Mouse (Mus musculus) kidney, postnatal 10 days (tissue): ENCODE data around the gene Igf2r.
A peak's percentile ranks its signal among the peaks of the same experiment; 100 is the strongest.

ENCODE experiments used
- DNase-seq: peaks from one replicate; pipeline ENCODE4 v3.0.0; 2021; ENCODE audit warnings: mixed read lengths

Igf2r gene

DNA sequence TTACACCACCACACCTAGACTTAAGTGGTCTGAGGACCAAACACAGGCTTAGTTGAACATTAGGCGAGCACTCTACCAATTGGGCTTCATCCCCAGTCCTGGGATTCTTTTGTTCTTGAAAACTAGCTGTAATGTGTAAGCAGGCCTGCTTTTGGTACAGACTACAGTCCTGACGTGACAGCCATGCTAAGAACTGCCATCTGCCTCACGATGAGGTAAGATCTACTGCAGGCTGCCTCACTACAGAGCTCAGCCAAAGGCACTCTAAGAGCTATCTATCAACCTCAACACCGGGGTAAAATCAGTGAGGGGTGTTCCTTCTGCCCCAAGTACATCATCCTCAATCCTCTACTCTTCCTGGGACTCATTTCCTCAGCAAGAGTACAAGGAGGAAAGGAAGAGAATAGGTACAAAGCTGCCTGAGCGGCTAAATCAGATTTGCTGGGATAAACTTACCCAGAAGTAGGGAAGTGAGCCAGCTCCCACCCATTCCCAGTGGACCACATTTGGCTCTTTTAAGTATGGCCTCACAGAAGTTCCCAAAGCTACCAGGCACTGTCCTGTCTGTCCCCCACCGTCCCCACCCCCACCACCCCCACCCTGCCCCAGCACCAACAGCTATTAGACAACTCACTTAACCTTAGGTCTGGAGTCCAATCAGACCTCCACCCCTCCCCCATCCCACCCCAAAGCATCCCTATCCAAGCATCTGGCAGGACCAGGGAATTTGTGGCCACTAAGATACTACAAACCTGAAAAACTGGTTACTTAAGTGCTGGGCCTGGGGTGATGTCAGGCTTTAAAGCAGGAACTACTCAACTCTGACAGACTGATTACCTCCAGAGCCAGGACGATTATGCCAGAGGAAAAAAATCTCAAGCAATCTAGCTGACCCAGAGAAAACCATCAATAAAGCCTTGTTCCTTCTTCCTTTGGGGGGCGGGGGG, 19.8 kb downstream of the Igf2r start:
- DNase-seq = peak; percentile 37

DNA sequence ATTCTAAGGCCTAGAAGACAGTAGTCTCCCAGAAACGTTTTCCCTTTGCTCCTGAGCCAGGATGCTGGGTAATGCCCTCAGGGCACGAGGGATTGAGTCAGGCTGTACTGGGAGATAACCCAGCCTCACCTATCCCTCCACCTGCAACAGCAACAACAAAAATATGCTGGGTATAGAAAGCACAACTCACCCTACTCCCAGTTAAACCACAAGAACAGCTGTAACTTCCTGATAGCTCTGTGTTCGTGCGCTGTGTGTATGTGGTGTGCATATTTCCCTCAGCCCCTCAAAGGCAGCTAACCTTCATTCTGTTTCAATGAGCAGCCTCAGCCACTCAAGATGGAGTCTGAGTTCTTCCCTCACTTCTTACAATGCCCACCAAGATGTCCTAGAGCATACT, 23.7 kb downstream of the Igf2r start:
- DNase-seq = no peak

DNA sequence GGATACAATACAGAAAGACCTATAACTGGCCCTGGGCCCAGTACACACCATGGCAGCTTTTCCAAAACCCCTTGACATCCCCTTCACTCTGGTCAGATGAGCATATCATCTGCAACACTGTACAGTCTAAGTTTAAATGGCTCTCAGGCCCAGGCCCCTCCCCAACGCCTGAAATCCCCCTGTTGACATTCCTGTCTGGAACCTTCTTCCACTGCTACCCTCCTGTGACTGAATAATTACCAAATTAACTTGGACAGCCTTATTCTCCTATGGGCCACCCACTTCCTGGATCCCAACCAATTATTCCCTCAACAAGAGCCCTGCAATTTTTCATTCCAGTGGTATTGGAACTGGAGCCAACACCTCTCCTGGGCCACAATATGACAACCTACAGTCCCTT, 25.4 kb downstream of the Igf2r start:
- DNase-seq = no peak

DNA sequence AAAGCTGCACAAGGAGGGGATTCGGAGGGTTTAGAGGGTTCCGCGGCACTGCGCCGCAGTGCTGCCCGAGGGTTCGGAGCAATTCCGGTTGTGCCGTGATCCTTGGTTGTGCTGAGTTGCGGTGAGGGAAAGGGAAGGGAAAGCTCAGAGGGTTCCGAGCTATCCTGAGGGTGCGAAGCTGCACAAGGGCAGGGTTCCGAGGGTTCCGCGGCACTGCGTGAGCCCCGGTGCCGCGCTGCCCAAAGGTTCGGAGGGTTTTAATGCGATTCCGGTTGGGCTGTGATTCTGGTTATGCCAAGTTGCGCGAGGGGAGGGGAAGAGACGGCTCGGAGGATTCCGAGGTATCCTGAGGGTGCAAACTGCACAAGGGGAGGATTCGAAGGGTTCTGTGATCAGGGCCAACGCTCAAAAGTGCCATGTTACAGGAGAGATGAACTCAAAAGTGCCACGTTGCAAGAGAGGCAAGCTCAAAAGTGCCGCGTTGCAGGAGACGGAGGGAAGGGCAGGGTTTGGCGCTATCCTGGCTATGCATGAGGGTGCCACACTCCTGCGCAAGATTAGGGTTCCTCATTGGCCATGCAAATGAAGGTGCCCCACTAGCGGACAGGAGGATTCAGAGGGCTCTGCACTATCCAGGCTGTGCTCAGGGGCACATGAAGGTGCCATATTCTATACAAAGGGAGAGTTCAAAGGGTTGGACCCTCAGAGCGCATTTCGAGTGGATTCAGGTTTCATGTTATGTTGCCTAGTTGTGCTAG, 27.1 kb downstream of the Igf2r start:
- DNase-seq = peak; percentile 32

DNA sequence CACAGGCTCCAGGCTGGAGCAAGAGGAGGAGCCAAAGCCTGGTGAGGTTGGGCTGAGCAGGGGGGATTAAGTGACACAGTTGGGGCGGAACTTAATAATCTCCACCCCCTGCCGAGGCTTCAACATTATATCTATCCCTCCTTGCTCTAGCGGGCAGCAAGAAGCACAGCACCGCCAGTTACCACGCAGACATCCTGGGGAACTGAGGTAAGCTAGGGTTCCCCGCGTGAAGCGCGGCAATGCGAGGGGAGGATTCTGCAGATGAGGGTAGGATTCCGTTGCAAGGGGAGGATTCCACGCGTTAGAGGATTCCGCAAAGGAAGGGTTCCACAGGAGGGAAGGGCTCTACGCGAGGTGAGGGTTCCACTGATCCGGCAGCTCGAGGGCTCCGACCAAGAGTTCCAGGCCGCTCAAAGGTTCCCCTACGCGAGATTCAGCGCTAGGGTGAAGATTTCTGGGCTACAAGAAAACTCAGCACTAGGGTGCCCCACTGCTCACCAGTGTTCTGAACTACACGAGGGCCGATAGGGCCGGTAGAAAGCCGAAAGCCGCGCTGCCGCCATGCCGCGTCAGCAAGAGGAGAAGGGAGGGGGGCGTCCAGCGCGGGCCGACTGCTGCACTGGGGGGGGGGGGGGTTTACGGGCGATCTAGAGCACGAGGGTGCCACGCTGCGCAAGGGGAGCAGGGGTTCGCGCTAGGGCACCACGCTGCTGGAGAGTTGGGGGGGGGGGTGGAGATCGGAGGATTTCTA, 28.1 kb downstream of the Igf2r start:
- peak; percentile 82 for DNase-seq

DNA sequence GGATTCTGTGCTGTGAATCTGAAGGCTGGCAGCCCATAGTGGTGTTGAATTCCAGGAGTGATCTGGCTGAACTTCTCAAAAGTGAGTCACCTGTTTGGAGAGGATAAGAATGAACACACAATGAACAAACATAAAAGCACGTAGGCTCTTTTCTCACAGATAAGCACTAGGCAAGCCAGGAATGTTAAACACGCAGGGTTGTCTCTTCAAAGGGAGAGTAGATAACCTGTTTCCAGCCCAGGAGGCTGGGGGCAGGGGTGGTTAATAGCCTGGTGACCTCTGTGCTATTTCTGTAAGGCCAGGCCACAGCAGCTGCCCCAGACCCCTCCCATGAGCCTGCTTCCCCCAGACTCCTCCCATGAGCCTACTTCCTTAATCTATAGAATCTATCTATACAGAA, 29.1 kb downstream of the Igf2r start:
- DNase-seq = no peak

DNA sequence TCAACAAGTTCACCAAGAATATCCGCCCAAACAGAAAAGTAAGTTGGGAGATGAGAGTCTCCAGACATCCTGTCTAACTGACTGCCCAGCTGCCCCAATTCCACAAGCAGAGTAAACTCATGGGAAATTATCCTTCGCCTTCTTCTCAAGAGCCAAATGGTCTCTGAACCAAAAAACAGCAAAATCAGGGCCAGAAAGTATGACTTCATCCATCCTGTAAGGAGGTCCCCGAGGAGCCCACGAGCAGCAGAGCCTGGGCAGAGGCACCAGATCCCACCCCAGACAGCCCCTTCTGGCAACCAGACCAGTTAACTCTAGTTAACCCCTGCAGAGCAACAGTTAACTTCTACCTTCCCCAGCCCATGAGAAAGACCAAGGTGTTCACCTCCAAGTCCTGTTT, 29.9 kb downstream of the Igf2r start:
- DNase-seq = no peak

DNA sequence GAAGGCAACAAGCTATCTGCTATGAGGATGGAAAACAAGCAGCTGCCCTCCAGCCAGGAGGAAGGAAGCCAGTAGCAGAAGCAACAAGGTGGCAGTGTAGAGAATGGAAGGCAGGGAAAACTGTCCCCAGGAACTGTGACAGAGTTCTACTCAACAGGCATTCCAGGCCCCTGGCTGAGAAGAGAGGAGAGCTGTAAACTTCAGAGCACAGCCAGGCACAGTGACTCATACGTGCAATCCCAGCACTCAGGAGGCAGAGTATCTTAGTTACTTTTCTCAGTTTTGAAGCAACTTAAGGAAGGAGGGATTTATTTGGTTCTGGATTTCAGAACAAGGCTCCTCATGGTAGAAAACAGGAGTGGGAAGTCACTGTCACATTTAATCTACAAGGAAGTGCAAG, 31.5 kb downstream of the Igf2r start:
- DNase-seq = no peak

DNA sequence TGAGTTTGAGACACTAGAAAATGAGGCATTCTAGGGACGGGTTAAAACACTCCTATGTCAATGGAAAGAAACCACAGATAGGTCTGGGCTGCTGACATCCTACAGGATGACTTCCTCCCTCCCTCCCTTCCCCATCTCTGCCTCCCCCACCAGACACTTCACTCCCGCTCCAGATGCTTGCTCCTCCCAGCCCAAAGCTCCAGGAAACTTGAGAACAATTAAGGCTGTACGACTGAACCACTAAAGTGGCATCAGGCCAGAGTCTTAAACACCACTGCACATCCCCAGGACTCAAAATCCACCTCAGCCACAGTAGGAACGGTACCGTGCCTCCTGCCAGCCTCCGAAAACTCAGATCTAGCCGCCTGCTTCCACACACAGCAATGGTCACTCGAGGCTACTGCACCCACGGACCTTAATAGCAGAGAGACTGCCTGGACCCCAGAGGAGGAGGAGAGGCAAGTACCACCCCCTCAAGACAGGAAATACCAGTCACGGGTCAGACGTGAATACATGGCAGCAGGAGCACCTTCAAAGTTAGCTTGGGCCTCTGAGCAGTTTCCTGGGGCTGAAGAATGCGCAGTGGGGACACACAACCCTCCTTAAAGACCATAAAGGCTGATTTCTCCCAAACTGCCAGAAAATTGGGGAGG, 35.1 kb downstream of the Igf2r start:
- DNase-seq = peak; percentile 52

DNA sequence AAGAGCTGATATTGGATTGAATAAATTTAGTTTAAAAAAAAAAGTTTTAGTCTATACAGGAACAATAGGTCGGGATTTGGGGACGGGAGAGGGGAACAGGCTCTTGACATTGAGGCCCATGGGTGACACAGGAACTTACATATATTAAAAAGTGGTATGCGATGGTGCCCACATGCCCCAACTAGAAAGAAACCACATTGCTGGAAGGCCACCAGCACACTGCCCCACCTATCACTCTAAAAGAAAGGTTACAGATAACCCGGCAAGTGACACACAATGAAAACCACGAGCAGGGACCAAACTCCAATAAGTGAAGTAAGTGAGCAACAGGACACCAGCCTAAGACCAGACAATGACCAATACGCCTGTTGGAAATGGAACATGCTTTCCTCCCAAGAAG, 36.3 kb downstream of the Igf2r start:
- no peak for DNase-seq

DNA sequence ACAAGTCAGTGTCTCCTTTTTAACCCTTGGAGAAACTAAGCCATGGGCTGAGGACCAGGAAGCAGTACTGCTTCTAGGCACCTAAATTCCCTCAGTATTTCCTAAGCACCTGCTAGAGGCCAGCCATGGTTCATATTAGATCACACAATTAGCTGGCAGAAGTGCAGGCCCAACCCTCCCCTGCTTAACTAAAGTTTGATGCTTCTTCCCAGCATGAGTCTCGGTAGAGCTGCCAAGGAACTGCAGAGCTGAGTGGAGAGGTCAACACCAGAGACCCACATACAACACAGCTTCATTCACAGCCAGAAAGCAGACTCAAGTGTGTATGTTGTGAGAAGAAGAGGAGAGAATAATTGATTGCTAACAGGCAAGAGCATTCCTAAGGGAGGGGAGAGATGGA, 40.9 kb downstream of the Igf2r start:
- DNase-seq = no peak

DNA sequence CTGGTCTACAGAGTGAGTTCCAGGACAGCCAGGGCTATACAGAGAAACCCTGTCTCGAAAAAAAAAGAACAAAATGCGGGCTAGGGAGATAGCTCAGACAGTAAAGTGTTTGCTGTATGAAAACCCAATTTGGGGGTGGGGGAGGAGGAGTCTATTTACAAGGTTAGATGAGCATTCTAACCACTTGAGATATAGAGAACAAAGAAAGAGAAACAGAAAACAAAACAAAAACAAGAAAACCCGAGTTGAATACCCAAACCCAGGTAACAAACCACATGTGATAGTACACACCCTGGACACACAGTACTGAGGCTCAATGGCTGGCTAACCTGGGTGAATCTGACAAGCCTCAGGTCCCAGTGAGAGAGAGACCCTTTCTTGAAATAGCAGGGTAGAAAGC, 41.7 kb downstream of the Igf2r start:
- no peak for DNase-seq

DNA sequence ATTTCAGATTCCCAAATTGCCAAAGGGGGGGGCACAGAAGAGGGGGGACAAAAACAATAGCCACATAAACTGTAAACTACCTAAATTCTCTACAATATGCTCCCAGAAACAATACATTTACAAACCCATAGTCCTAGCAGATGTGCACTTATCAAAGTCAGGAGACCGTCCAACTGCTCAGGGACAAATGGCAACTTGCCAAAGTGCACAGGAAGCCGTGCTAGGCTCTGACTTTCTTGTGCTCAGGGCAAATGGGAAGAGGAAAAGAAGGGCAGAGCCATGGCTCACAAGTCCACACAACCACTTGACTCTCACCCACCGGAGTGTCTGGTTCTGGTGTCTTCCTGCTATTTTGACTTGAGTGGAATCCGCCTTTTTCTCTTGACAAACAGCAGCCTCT, 43.6 kb downstream of the Igf2r start:
- DNase-seq = peak; percentile 82

DNA sequence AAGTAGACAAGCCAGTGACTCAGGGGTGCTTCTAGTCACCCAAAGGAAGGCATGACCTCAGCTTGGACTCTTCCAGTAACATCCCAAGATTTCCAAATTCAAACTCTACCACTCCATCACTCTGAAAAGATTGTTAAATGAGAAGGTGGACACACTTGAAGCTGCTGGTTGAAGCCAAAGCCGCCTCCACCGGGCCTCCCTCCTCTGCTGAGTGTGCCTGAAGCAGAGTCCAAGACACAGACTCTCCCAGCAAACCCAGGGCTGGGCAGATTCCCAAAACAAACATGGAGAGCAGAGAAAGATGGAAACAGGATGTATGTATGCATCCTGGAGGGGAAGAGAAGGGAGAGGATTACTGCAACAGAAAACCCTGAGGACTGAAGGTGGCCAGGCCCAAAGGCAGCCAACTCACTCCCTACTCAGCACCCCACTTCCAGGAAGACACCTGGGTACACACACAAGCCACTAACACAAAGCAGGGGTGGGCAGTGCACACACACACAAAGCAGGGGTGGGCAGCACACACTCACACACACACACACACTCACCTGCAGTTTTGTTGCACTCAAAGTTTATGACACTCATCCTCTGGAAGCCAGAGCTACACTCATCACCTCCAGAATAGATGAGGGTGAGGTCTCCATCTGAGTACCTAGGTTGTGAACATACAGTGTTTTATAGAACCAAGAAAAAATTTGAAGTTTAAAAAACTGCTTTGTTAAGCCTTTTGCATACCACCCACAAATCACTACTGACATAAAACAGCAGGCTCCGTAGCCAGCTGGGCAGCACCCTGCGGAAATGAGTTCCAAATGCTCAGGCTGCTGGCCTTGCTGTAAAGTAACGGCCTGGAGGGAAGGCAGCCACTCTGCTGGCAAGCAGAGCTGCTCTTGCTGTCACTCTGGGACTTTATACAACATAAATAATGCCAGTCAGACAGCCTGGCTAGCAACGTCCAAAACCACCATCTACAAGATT, 44.4 kb downstream of the Igf2r start:
- peak; percentile 84 for DNase-seq

DNA sequence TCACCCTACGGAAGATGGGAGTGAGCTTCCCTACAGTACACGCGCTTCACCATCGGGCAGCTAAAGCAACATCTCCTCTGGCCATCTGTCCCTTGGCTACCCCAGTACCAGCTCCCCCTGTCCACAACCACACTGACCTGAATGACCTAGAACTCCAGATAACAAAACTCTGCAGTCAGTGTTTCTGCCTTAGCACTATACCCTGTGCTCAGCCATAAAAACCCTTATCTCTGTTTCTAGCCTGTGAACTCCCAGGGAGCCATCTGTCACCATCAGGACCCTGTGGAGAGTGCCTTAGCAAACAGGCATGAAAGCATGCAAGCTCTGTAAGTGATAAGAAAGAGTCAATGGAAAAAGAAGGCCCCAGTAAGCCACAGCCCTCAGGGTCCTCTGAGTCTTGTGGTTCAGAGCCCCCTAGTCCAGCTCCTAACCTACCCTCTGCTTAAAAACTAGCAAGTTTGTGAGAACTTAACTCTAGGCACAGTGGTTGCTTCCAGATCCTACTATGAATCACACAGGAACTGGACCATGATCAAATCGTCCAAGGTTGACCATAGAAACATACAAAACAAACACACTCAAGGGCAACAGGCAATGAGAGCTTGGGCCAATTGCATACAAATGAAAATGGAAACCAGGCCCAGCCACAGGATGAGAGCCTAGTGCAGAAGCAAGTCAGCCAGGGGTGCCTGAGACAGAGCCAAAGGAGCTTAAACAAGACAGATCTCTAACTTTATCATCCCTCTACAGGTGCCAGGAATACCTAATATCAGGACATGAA, 45.3 kb downstream of the Igf2r start:
- DNase-seq = peak; percentile 42

DNA sequence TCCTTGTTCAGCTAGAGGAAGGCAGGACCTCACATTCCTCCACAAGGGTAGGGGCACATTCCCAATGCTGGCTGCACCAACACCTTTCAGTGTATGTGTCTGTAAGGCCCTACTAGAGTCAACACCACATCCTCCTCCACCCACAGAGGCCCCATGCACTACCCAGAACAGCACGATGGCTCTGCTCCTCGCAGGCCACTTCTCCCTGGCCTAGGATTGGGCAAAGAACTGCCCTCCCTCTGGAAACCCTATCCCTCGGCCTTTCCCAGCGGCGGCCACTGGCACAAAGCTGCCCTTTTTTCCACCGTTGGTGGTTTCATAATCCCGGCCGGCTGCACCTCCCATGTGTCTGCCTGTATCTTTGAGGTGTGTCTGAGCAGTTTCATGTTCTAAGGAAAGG, 46.8 kb downstream of the Igf2r start:
- DNase-seq = peak; percentile 28

DNA sequence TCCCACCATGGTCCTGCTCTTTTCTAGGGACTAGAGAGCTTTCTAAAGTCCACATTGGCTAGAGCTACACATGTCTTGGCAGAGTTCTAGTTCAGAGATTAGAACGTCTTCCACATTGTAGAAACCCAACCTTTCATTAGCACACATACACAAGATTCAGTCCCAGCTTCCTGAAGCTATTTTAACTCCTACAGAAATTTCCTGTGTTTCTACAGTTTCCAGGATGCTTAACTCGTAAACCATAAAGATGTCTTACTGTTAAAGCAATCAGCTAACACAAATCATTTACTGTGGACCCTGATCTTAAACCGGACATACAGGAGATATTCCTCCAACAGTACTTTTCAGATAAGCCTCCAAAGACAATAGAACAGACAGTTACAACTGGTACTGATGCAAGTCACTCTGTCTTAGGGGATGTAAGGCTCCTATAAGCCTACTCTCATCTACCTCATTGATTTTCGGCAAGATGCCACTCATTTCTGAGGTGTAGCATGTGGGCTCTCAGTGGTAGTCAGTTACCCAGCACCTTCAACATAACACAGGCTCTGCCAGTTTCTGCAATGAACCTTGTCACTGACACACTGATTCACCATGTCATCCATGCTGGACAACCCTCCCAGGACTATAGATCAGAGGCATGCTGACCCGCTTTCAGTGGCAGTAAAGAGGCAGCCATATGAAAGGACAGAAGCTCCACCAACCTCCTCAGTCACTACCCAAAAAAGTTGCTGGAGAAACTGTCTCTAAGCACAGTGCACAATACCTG, 48.2 kb downstream of the Igf2r start:
- DNase-seq = no peak

DNA sequence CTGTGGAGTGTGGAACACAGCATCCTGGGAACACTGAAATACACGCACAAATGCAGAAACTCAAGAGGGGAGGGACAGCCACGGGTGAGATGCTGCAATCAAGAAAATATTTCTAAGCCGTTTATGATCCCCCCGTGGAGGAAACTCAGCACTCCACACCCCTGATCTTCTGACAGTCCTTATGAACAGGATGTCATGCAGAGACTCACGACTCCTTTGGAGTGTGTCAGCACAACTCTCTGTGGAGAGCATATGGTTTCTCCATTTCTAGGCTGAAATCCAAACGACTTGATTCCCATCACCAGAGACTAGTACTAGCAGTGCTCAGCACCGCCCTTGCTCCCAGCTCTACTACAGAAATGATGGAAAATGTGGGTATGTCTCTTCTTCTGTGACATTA, 51.2 kb downstream of the Igf2r start:
- no peak for DNase-seq

DNA sequence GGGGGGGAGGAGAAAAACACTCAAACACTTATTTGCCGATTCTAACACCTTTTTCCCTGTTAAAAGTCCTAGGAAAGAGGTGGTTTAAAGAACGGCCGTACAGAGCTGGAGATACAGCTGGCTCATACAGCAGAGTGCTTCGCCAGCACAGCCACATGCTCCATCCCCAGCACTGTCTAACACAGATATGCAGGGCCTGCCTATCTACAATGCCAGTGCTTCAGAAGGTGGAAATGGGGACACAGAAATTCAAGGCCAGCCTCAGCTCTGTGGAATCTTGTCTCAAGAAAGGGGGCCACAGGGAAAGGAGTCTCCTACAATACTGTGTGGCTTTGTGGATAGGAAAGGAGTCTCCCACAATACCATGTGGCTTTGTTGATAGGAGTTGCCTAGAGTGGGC, 52.0 kb downstream of the Igf2r start:
- no peak for DNase-seq

DNA sequence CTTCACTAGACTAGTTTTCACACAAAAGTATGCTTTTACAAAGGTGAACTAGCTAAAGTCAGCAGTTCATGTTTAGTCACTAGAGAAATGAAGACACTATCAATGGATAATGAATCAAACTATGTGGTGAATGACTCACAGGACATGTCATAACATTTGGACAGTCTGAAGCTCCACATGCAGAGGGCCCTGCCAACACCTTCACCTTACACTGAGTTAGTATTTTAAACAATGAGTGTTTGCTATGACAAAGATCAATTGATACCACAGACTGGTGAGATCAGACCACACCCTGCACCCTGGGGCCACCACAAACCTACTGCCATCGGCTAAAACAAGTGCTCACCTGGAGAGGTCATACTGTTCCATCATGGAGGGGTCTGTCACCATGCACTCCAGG, 54.4 kb downstream of the Igf2r start:
- DNase-seq = no peak
